Mouse (Mus musculus) spleen, adult 2 months (tissue): ENCODE measurements around the gene Scimp. TPM values are rescaled to one million over a fixed set of nuclear protein-coding genes. Genes with fewer than 3 reads are reported as not detected.

ENCODE experiments used
- DNase-seq, 2 experiments: peaks; one replicate each; pipeline versions ENCODE4 v3.0.0 to v3.0.0-alpha.2; 2012 to 2021; ENCODE audit warnings: low spot score in 2 of 2, low read depth in 1 of 2
- H3K27ac ChIP-seq: fragments of 200-500 bp; 2 replicates; pipeline ENCODE4 v1.5.1; 2012; ENCODE audit warnings: low read length, inconsistent platforms; ENCODE audit not compliant: insufficient read depth
- H3K27me3 ChIP-seq: fragments of 200-500 bp; 2 replicates; pipeline ENCODE4 v1.6.1; 2012; ENCODE audit warnings: mild to moderate bottlenecking, moderate library complexity, low read length, inconsistent platforms; ENCODE audit not compliant: control insufficient read depth, insufficient read depth
- H3K36me3 ChIP-seq: fragments of 200-500 bp; 2 replicates; pipeline ENCODE4 v1.6.1; 2012; ENCODE audit warnings: mild to moderate bottlenecking, low read length, inconsistent platforms; ENCODE audit not compliant: control insufficient read depth, insufficient read depth
- H3K4me1 ChIP-seq: fragments of 200-500 bp; 2 replicates; pipeline ENCODE4 v1.6.1; 2011; ENCODE audit warnings: inconsistent platforms; ENCODE audit not compliant: control insufficient read depth, insufficient read depth, insufficient read length
- H3K4me3 ChIP-seq: fragments of 200-500 bp; 2 replicates; pipeline ENCODE4 v1.5.1; 2011; ENCODE audit warnings: mild to moderate bottlenecking, inconsistent platforms; ENCODE audit not compliant: insufficient read depth, insufficient read length; ENCODE audit errors: extremely low read depth
- CTCF ChIP-seq: fragments of 200-500 bp; IDR thresholded peaks from 2 replicates; pipeline ENCODE4 v1.5.1; 2011; ENCODE audit warnings: mild to moderate bottlenecking, inconsistent platforms; ENCODE audit not compliant: insufficient read depth, insufficient read length, insufficient replicate concordance; ENCODE audit errors: extremely low read depth
- POLR2A ChIP-seq: fragments of 200-500 bp; IDR thresholded peaks from 2 replicates; pipeline ENCODE4 v1.6.1; 2011; ENCODE audit warnings: low read depth, low read length, inconsistent platforms
- WGBS: fragments of 180-500 bp; shearing (Covaris S2); methylation state at CpG from one replicate; pipeline ENCODE4 v1.1.7; 2018; 5-methylcytosine and 5-hydroxymethylcytosine counted together
- polyA plus RNA-seq: library from polyadenylated mRNA; depleted of rRNA; stranded (reverse); fragments of >200 nt; gene quantifications from 2 replicates; pipeline ENCODE4 v1.2.3, GENCODE M21; 2012

Scimp gene
- polyA plus RNA-seq, 1 experiment, result 7.6 TPM

DNA sequence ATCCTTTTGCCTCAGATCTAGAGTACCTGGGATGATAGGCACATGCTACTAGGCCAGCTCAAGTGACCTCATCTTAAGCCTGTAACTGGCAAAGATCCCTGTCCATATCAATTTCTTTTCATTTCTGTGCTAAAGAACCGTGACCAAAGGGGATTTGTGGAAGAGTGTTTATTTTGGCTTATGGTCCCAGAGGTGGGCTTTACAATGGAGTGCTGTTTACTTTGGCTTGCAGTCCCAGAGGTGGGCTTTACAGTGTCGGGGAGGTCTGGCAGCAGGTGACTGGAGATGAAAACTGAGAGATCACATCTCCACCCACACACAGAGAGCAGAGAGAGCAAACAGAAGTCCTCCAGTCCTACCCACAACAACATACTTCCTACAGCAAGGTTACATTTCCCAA lies 26.2 kb upstream of the Scimp start:
- Histone ChIP-seq H3K4me3 (no peak overlapping the region), H3K27me3 (no peaks in the 10 kb centered on the region), H3K27ac (no peak overlapping the region), H3K36me3 (no peaks in the 10 kb centered on the region), H3K4me1 (no peaks in the 10 kb centered on the region)
- TF ChIP-seq CTCF (no peak), POLR2A (no peak)
- 78% methylated on average over 2 of the region's 2 CpGs for WGBS
- DNase-seq, result no peak

DNA sequence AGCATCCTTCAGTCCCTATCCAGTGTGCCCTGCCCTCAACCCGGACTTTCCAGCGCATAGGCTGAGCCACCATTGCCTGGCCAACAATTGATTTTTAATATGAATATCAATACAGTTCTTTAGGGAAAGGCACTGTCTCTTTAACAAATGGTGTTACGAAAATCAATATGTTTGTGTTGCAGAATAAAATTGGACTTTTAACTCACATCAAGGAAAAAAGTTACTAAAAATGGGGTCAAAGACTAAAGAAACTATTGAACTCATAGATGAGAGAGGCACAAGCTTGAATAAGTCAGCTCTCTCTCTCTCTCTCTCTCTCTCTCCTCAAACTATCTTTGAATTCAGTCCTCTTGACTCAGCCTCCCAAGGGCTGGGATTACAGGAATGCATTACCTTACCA lies 24.6 kb upstream of the Scimp start:
- no peak overlapping the region for H3K4me3 ChIP-seq
- TF ChIP-seq CTCF (no peak), POLR2A (no peak)
- H3K27me3 ChIP-seq, result no peaks in the 10 kb centered on the region
- no peak overlapping the region for H3K27ac ChIP-seq
- H3K36me3 ChIP-seq, result no peaks in the 10 kb centered on the region
- no peaks in the 10 kb centered on the region for H3K4me1 ChIP-seq
- DNase-seq, result no peak
- 96% methylated on average over 3 of the region's 3 CpGs for WGBS

GRCm38 (mm10) chr11:70835381-70835831 lies 23.0 kb upstream of the Scimp start:
- Histone ChIP-seq H3K36me3 (no peaks in the 10 kb centered on the region), H3K27me3 (no peaks in the 10 kb centered on the region), H3K4me1 (no peaks in the 10 kb centered on the region), H3K4me3 (no peak overlapping the region), H3K27ac (no peak overlapping the region)
- no peak for DNase-seq
- WGBS, result 78% methylated on average over 6 of the region's 6 CpGs
- TF ChIP-seq POLR2A (no peak), CTCF (no peak)

GRCm38 (mm10) chr11:70833831-70834230 lies 21.4 kb upstream of the Scimp start:
- no peak overlapping the region for H3K27ac ChIP-seq
- H3K27me3 ChIP-seq, result no peaks in the 10 kb centered on the region
- H3K4me1 ChIP-seq, result no peaks in the 10 kb centered on the region
- no peak for DNase-seq
- H3K4me3 ChIP-seq, result no peak overlapping the region
- no peak for TF ChIP-seq POLR2A
- no peak for TF ChIP-seq CTCF
- WGBS, result 89% methylated on average over 3 of the region's 3 CpGs
- no peaks in the 10 kb centered on the region for H3K36me3 ChIP-seq

- H3K4me1 ChIP-seq, result no peaks in the 10 kb centered on the region
- no peak for TF ChIP-seq CTCF
- TF ChIP-seq POLR2A, result no peak
These were observed 21.0 kb upstream of the Scimp start for GRCm38 (mm10) chr11:70833408-70833807.

DNA sequence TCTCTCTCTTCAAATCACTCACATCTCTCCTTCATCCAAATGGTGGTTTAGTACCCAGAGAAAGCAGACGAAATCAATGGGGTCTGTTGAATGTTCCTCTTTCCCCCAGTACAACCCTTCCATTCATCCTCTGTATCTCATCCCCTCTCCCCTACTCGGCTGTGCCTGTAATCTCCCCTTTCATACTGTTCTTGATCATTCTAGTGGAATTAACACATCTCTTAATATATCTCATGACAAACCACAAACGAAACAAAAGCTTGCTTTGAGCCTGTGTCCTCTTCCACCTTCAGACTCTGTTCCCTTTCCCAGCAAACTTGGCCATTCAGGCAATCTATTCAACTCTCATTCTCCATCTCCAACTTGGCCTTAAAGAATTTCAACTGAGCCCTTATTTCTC lies 18.8 kb upstream of the Scimp start:
- Histone ChIP-seq H3K27me3 (no peaks in the 10 kb centered on the region), H3K36me3 (no peaks in the 10 kb centered on the region), H3K4me1 (no peaks in the 10 kb centered on the region), H3K4me3 (no peak overlapping the region), H3K27ac (no peak overlapping the region)
- no peak for DNase-seq
- 66% methylated on average over 3 of the region's 3 CpGs for WGBS
- TF ChIP-seq CTCF (no peak), POLR2A (no peak)

More at GRCm38 (mm10) chr11:70833408-70833807, 21.0 kb upstream of the Scimp start:
- Histone ChIP-seq H3K36me3 (no peaks in the 10 kb centered on the region), H3K4me3 (no peak overlapping the region), H3K27ac (no peak overlapping the region), H3K27me3 (no peaks in the 10 kb centered on the region)
- DNase-seq, result no peak

GRCm38 (mm10) chr11:70828975-70829615 lies 16.7 kb upstream of the Scimp start:
- no peak for TF ChIP-seq CTCF
- no peak for TF ChIP-seq POLR2A

More at GRCm38 (mm10) chr11:70828975-70829615, 16.7 kb upstream of the Scimp start:
- H3K4me1 ChIP-seq, result no peaks in the 10 kb centered on the region
- H3K4me3 ChIP-seq, result no peak overlapping the region
- no peaks in the 10 kb centered on the region for H3K27me3 ChIP-seq
- no peak for DNase-seq
- no peak overlapping the region for H3K27ac ChIP-seq
- no peaks in the 10 kb centered on the region for H3K36me3 ChIP-seq
- 62% methylated on average over 11 of the region's 11 CpGs for WGBS
